Mouse (Mus musculus) kidney, embryonic 15.5 days (tissue): ENCODE measurements around the gene Ndufv3. TPM values are rescaled to one million over a fixed set of nuclear protein-coding genes. Genes with fewer than 3 reads are reported as not detected.
A peak's percentile ranks its signal among the peaks of the same experiment; 100 is the strongest.

Source experiments
- ATAC-seq: fragments of 200-750 bp; cut with Nextera tagmentation; replicated peaks from 2 replicates; pipeline ENCODE4 v1.8.0; 2017; ENCODE audit warnings: moderate TSS enrichment; ENCODE audit not compliant: low FRiP score
- H3K27ac ChIP-seq: fragments of 300-500 bp; sonication (generic); 2 replicates; pipeline ENCODE4 v1.5.1; 2015; ENCODE audit warnings: mild to moderate bottlenecking, inconsistent platforms
- H3K27me3 ChIP-seq: fragments of 300-500 bp; sonication (generic); 2 replicates; pipeline ENCODE4 v1.6.1; 2015; ENCODE audit warnings: inconsistent platforms
- H3K36me3 ChIP-seq: fragments of 300-500 bp; sonication (generic); 2 replicates; pipeline ENCODE4 v1.6.1; 2015; ENCODE audit warnings: inconsistent platforms
- H3K4me1 ChIP-seq: fragments of 300-500 bp; sonication (generic); 2 replicates; pipeline ENCODE4 v1.6.1; 2015; ENCODE audit warnings: inconsistent platforms
- H3K4me2 ChIP-seq: fragments of 300-500 bp; sonication (generic); 2 replicates; pipeline ENCODE4 v1.6.1; 2015; ENCODE audit warnings: moderate library complexity, mild to moderate bottlenecking, inconsistent platforms
- H3K4me3 ChIP-seq: fragments of 300-500 bp; sonication (generic); replicated peaks from 2 replicates; pipeline ENCODE4 v1.5.1; 2015; ENCODE audit warnings: mild to moderate bottlenecking, inconsistent platforms
- H3K9ac ChIP-seq: fragments of 300-500 bp; sonication (generic); 2 replicates; pipeline ENCODE4 v1.6.1; 2015; ENCODE audit warnings: mild to moderate bottlenecking, inconsistent platforms
- H3K9me3 ChIP-seq: fragments of 300-500 bp; sonication (generic); replicated peaks from 2 replicates; pipeline ENCODE4 v1.6.1; 2016; ENCODE audit warnings: inconsistent platforms
- WGBS: fragments of 180-500 bp; shearing (Covaris S2); methylation state at CpG from one replicate; pipeline ENCODE4 v1.1.7; 2015; ENCODE audit warnings: mixed read lengths; 5-methylcytosine and 5-hydroxymethylcytosine counted together
- polyA plus RNA-seq: library from polyadenylated mRNA; unstranded; fragments of >200 nt; fragmentation: Nextera tagmentation; extraction: Ambion mirVana; gene quantifications from 2 replicates; pipeline ENCODE4 v1.2.1, GENCODE M21; 2015

Ndufv3 gene
- 261 TPM in 2 replicates for polyA plus RNA-seq

DNA sequence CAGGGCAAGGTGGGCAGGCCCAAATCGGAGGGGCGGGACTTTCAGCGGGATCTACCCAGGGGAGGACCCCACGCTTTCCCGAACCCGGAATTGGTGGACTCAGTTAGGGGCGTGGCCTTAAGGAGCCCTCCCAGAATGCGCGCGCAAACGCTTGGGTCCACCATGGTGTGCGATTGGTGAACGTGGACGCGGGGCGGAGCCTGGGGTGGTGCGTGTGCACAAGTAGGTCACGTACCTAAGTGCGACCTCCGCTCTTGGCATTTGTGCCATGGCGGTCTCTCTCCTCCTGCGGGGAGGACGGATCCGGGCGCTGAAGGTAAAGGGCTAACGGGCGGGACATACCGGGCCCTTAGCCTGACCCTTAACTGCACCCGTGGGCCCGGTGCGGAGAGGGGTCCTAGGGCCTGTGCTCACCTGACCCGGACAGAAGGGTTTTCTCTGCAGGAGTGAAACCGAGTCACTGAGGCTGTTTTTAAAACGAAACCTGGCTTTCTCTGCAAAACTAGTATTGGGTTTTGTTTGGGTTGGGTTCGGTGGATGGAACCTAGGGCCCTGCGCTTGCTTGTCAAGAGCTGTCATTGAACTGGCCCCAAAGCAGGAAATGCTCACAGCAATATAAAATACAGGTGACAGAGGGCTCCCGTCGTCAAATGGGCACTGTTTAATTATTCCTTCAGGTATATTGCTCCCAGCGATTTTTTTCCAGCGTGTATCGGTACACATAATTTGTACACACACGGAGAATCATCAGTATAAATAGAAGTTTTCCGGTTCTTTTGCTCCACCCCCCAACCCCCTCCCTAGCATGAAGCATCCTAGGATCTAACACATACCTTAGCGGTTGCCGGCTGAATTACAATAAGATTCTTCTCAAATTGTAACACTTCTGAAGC, at the start of gene Ndufv3, which contains the start of gene Wdr4:
Gene Ndufv3 (plus strand): TSS at position 170 of the 893 bp plus-strand sequence.
Gene Wdr4 (minus strand): TSS at position 35 of the 893 bp plus-strand sequence.
- ATAC-seq, result peak; percentile 98
- Histone ChIP-seq H3K27ac (peak within 1 kb of the TSS; percentile 82), H3K4me2 (peak within 1 kb of the TSS; percentile 65), H3K9ac (peak within 1 kb of the TSS; percentile 71), H3K9me3 (no peaks in the 10 kb centered on the region), H3K4me1 (peaks cover 19% of the 10 kb centered on the region), H3K27me3 (no peaks in the 10 kb centered on the region), H3K36me3 (peaks cover 23% of the 10 kb centered on the region), H3K4me3 (peak within 1 kb of the TSS; percentile 80)
- WGBS, result under 1% methylated on average over 45 of the region's 45 CpGs

DNA sequence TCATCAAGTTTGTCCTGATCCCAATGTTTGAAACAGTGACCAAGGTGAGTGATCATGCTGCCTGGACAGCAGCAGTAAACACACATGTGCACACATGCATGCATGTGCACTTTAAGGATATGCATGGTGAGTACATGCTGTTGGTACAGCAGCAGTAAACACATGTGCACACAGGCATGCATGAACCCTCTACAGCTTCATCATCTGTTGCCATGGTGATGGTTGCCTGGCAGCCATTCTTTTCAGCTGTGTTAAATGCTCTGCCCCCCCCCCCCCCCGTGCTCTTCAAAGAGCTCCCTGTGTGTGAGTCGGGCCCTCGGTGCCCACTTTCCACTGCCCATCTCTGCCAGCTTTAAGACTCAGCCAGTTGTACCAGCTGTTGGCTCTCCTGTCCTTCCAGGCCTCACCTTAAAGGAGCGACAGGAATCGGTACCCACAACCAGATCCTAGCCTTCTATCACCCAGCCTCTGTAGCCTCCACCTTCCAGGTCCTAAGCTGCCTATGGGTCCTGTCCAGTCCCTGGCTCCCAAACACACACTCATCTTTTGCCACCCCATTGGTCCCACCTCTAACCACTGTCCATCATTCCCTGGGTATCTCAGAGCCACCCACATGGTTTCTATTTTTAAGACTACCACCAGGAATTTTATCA, 49.0 kb upstream of the Ndufv3 start:
- Histone ChIP-seq H3K9me3 (no peaks in the 10 kb centered on the region), H3K4me2 (no peak overlapping the region), H3K36me3 (peaks cover 80% of the 10 kb centered on the region), H3K27me3 (no peaks in the 10 kb centered on the region), H3K4me1 (no peaks in the 10 kb centered on the region), H3K27ac (no peak overlapping the region), H3K9ac (no peak overlapping the region), H3K4me3 (no peak overlapping the region)
- no peak for ATAC-seq
- 78% methylated on average over 5 of the region's 5 CpGs for WGBS

DNA sequence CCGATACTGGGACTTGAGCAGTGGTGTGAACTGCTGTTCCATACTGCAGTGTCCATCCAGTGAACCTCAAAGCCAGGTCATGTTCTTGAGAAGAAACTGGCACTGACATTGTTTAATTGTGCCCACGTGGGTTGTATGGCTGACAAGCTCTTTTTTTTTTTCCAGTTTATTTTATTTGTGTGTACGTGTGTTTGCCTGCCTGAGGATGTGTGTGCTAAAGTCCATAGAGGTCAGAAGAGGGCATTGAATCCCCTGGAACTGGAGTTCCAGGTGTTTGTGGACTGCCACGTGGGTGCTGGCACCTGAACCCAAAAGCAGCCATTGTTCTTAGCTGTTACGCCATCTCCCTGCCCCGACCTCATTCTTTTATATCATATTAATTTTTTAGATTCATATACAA, 45.5 kb upstream of the Ndufv3 start:
- peaks cover 56% of the 10 kb centered on the region for H3K36me3 ChIP-seq
- H3K4me2 ChIP-seq, result no peak overlapping the region
- H3K4me3 ChIP-seq, result no peak overlapping the region
- H3K4me1 ChIP-seq, result no peaks in the 10 kb centered on the region
- WGBS, result 80% methylated on average over 6 of the region's 6 CpGs
- H3K9me3 ChIP-seq, result no peaks in the 10 kb centered on the region
- no peak for ATAC-seq
- H3K9ac ChIP-seq, result no peak overlapping the region
- H3K27me3 ChIP-seq, result no peaks in the 10 kb centered on the region
- no peak overlapping the region for H3K27ac ChIP-seq

DNA sequence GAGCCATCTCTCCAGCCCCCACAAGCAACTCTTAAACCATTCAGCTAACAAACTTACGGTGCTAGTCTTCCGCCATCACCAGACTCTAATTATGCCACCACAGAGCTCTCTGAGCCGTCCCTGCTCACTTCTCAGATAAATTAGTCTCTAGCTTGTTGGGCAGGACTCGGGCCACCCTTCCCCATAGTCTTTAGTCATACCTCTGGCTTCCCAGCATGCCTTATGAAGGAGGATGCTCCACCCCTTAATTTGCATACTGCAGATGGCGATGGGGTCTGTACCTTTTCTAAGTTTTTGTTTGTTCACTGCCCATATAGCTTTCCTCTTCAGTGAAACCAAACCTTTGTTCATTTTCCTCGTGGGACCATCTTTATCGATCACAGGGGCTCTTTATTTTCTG, 41.3 kb upstream of the Ndufv3 start:
- peaks cover 2% of the 10 kb centered on the region; the same call in 1 of the 2 replicates for H3K4me1 ChIP-seq
- no peaks in the 10 kb centered on the region for H3K27me3 ChIP-seq
- peaks cover 21% of the 10 kb centered on the region for H3K36me3 ChIP-seq
- H3K4me3 ChIP-seq, result no peak overlapping the region
- no peaks in the 10 kb centered on the region for H3K9me3 ChIP-seq
- H3K9ac ChIP-seq, result no peak overlapping the region
- no peak overlapping the region for H3K27ac ChIP-seq
- ATAC-seq, result no peak
- 75% methylated on average over 7 of the region's 7 CpGs for WGBS
- H3K4me2 ChIP-seq, result no peak overlapping the region

DNA sequence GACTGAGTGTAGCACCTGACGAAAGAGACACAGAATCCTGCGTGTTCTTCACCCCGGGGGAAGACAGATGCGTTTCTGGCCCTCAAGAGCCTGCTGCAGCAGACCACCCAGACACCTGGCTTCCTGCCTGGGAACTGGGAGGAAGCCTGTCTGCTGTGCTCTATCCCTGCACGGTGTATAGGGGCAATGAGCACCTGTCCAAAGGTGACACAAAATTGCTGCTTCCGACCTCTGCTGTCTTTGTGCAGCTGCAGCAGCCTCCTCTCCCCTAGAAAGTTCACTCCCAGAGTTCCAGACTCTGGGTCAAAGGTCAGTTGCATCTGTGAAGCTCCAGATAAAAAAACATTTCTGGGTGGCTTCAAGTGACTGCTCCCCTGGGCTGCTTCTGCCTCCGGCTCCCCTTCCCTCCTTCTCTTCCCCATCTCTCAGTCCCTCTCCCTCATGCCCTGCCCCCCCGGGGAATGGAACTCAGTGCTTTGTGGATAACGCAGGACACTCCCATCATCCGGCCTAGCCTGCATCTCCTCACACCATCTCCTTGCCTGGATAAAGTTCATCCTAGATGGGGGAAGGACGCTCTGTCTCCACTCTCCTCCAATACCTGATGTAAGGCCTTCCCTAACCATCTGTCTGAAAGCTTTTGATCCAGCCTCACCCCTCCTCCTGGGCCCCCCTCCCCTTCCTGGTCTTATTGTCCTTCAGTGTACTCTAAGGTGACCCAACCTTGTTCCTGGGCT, 40.6 kb upstream of the Ndufv3 start:
- peak overlapping the region; percentile 22; the same call in 1 of the 2 replicates for H3K27ac ChIP-seq

DNA sequence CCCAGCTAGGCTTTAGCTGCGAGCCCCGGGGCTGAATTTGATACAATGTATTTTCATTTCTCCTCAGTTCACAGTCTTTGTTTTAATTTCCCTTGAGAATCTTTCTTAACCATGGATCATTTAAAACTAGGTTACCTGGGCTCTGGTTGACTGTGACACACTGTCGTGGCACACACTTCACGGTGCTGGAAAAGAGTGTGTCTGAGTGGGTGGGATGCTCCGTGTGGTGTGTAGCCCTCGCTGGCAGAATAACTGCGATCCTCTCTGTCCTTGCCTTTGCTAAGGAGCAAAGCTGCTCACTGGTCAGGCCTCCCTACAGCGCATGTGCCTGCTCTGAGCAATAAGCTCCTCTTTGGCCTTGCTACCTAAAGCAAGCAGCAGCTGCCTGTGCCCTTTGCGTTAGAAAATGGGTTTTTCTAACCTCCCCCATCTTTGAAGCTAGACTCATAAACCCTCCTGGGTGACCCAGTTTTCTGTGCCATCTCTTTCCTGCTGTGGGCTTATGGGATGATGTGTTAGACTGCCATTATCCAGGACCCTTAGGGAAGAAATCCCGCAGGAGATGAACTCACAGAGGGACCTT, 33.2 kb upstream of the Ndufv3 start:
- no peak overlapping the region for H3K9ac ChIP-seq
- H3K4me3 ChIP-seq, result no peak overlapping the region
- ATAC-seq, result no peak
- no peak overlapping the region for H3K4me2 ChIP-seq
- no peak overlapping the region for H3K27ac ChIP-seq
- H3K9me3 ChIP-seq, result no peaks in the 10 kb centered on the region
- 69% methylated on average over 10 of the region's 10 CpGs for WGBS
- H3K27me3 ChIP-seq, result no peaks in the 10 kb centered on the region; the same call in 1 of the 2 replicates
- H3K36me3 ChIP-seq, result no peaks in the 10 kb centered on the region
- peaks cover 16% of the 10 kb centered on the region; the same call in 1 of the 2 replicates for H3K4me1 ChIP-seq

More for the DNA sequence above, 40.6 kb upstream of the Ndufv3 start:
- H3K4me2 ChIP-seq, result no peak overlapping the region
- peaks cover 2% of the 10 kb centered on the region; the same call in 1 of the 2 replicates for H3K4me1 ChIP-seq
- no peak overlapping the region for H3K9ac ChIP-seq
- WGBS, result 45% methylated on average over 11 of the region's 11 CpGs
- ATAC-seq, result no peak
- no peak overlapping the region for H3K4me3 ChIP-seq
- H3K36me3 ChIP-seq, result peaks cover 14% of the 10 kb centered on the region
- H3K27me3 ChIP-seq, result no peaks in the 10 kb centered on the region
- H3K9me3 ChIP-seq, result no peaks in the 10 kb centered on the region

DNA sequence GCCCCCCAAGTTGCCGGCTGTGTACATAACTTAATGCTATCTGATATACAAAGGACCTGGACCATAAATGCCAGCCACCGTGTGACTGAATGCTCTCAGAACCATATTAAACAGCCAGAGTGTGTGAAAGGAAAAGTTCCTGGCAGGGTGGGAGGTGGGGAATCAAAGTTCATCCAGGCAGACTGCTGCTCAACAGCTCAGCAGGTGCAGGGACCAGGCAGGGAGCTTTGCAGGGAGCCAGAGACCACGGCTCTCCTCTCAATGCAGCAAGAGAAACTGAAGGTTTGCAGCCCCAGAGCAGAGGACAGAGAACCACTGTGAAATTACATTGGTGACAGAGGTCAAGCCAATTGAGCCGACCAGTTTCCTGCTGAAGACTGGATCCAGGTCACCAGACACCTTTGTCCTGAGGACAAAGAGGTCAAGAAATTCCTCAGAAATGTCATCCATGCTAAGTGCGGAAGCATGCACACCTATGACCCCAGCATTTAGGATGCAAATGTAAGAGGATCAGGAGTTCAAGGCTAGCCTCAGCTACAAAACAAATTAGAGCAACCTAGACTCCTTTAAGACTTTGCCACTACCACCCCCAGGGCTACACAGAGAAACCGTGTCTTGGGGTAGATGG, 32.4 kb upstream of the Ndufv3 start:
- WGBS, result 30% methylated on average over 6 of the region's 6 CpGs
- no peaks in the 10 kb centered on the region for H3K9me3 ChIP-seq
- H3K4me3 ChIP-seq, result no peak overlapping the region
- peaks cover 15% of the 10 kb centered on the region; the same call in 1 of the 2 replicates for H3K4me1 ChIP-seq
- no peaks in the 10 kb centered on the region for H3K36me3 ChIP-seq
- no peaks in the 10 kb centered on the region; the same call in 1 of the 2 replicates for H3K27me3 ChIP-seq
- no peak overlapping the region for H3K4me2 ChIP-seq
- H3K9ac ChIP-seq, result no peak overlapping the region
- peak overlapping the region; percentile 45; the same call in 1 of the 2 replicates for H3K27ac ChIP-seq
- no peak for ATAC-seq

DNA sequence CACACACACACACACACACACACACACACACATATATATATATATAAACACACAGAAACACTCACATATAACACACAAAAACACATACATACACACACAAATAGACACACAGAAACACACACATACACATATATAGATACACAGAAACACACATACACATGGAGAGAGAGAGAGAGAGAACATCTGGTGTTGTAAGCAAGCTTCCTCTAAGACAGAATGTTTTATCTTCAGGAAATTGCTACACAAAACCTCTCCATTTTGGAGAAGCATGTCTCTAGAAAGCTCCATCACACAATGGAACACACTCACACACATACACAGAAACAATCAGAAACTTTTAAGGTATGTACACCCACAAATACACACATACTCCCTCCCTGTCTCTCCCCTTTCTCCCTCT, 28.6 kb upstream of the Ndufv3 start:
- Histone ChIP-seq H3K4me2 (no peak overlapping the region), H3K36me3 (peaks cover 15% of the 10 kb centered on the region), H3K27me3 (no peaks in the 10 kb centered on the region; the same call in 1 of the 2 replicates), H3K27ac (no peak overlapping the region), H3K4me1 (peaks cover 14% of the 10 kb centered on the region; the same call in 1 of the 2 replicates), H3K9ac (no peak overlapping the region), H3K9me3 (no peaks in the 10 kb centered on the region), H3K4me3 (no peak overlapping the region)
- ATAC-seq, result no peak

DNA sequence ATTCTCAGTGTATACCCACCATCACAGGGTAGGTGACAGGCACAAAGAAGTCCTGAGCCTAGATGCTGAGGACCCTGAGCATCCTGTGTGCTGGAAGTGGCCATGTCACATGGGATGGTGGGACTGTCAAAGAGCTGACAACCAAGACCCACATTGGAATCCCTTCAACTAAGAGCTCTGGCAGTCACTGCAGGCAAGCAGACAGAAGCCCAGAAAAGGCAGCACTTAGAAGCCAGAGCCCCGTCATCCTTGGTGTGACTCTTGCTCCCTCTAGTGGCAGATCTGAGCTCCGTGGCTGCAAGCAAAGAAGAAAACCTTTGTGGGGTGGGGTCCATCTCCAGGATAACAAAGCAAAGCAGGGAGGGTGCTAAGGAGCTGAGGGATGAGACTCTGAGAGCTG, 27.5 kb upstream of the Ndufv3 start:
- 0% methylated on average over 2 of the region's 2 CpGs for WGBS

DNA sequence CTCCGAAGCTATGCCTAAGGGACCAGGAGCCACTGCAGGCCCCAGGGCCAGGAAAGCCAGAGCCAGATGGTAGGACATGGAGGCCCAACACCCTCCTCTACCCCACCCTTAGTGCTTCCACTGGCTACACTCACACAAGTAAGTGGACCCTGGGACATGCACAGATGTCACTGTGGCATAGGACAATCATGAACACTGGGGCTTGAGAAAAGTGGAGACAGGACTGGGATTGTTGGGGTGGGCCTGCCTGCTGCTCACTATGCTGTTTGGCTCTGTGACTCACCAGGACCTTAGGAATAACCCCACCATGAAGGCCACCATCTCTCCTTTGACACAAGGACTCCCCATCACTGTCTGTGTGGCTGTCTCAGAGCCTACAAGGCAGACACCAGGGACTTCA, 24.9 kb upstream of the Ndufv3 start:
- no peaks in the 10 kb centered on the region for H3K4me1 ChIP-seq
- no peak overlapping the region for H3K4me2 ChIP-seq
- no peak for ATAC-seq
- WGBS, result 85% methylated on average over 1 of the region's 1 CpGs
- no peak overlapping the region for H3K4me3 ChIP-seq
- no peak overlapping the region for H3K9ac ChIP-seq
- no peaks in the 10 kb centered on the region; the same call in 1 of the 2 replicates for H3K27me3 ChIP-seq
- H3K9me3 ChIP-seq, result no peaks in the 10 kb centered on the region
- H3K36me3 ChIP-seq, result peaks cover 51% of the 10 kb centered on the region
- no peak overlapping the region for H3K27ac ChIP-seq

More for the DNA sequence above, 27.5 kb upstream of the Ndufv3 start:
- no peak overlapping the region for H3K9ac ChIP-seq
- no peaks in the 10 kb centered on the region; the same call in 1 of the 2 replicates for H3K27me3 ChIP-seq
- H3K27ac ChIP-seq, result no peak overlapping the region
- H3K9me3 ChIP-seq, result no peaks in the 10 kb centered on the region
- no peak for ATAC-seq
- peaks cover 25% of the 10 kb centered on the region for H3K36me3 ChIP-seq
- H3K4me2 ChIP-seq, result no peak overlapping the region
- no peak overlapping the region for H3K4me3 ChIP-seq
- 0 out of 2 replicates have a peak, but pooled peaks cover 7% of the 10 kb centered on the region for H3K4me1 ChIP-seq

DNA sequence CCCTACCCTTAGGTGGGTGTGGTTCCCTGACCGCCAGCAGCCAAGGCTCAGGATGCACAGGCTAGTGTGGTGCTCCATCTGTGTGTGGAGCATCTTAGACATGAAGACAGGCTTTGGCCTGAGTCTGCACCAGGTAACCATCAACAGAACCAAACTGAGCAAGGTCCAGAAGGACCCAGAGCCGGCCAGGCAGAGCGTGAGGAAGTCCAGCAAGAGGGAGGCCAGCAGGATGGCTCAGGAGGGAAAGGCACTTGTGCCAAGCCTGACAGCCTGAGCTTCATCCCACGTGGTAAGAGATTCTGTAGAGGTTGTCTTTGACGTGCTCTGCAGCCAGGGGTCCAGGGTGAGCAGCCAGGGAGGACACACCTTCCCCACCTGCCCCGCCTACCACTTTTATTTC, 22.2 kb upstream of the Ndufv3 start:
- Histone ChIP-seq H3K9me3 (no peaks in the 10 kb centered on the region), H3K9ac (no peak overlapping the region), H3K27ac (no peak overlapping the region), H3K27me3 (no peaks in the 10 kb centered on the region), H3K4me2 (no peak overlapping the region), H3K4me3 (no peak overlapping the region), H3K36me3 (peaks cover 78% of the 10 kb centered on the region), H3K4me1 (no peaks in the 10 kb centered on the region)
- 85% methylated on average over 6 of the region's 6 CpGs for WGBS
- no peak for ATAC-seq
